Mouse (Mus musculus) kidney, adult 2 months (tissue): ENCODE measurements around the gene Rin2.

ENCODE experiments used
- CTCF ChIP-seq: fragments of 200-500 bp; conservative IDR thresholded peaks from 2 replicates; pipeline ENCODE4 v1.5.1; 2011; ENCODE audit warnings: low read depth, mild to moderate bottlenecking, control low read depth, low read length, moderate library complexity, mixed read lengths; ENCODE audit not compliant: insufficient read depth, insufficient read length
- POLR2A ChIP-seq: fragments of 200-500 bp; IDR thresholded peaks from one replicate; pipeline ENCODE4 v1.6.1; 2011; ENCODE audit warnings: low read depth, low read length, control low read depth

GRCm38 (mm10) chr2:145804524-145804923 is 129.5 kb downstream of the Rin2 start:
- TF ChIP-seq CTCF (no peak), POLR2A (no peak)
